Mouse (Mus musculus) ES-E14 (cell line): ENCODE measurements at regions not wholly inside any gene's neighbourhood (a gene's known extent, or its start where the extent isn't known, plus 50 kb on each side); places are given as distances from the start of the nearest gene placed in this dataset.

Experiments
- DNase-seq: peaks from one replicate; pipeline ENCODE4 v3.0.0-alpha.2; 2013; ENCODE audit warnings: low read depth, low spot score
- H3K27ac ChIP-seq: 2 replicates; pipeline ENCODE4 v1.5.1; 2012; ENCODE audit warnings: low read depth, mild to moderate bottlenecking, low read length, moderate library complexity, mixed read lengths; ENCODE audit not compliant: poor library complexity, insufficient read depth, severe bottlenecking
- H3K36me3 ChIP-seq: 2 replicates; pipeline ENCODE4 v1.6.1; 2012; ENCODE audit warnings: mild to moderate bottlenecking, low read length, moderate library complexity, mixed read lengths; ENCODE audit not compliant: control insufficient read depth, poor library complexity, insufficient read depth, severe bottlenecking
- H3K4me1 ChIP-seq, 2 experiments: fragments of 150-350 bp in 1 of 2; sonication (generic) in 1 of 2; 2 replicates each; pipeline ENCODE4 v1.6.1; 2012; ENCODE audit warnings: low read length in 2 of 2, mild to moderate bottlenecking in 1 of 2, mixed read lengths in 1 of 2; ENCODE audit not compliant: control insufficient read depth in 2 of 2, insufficient read depth in 2 of 2, poor library complexity in 1 of 2
- H3K4me3 ChIP-seq, 2 experiments: fragments of 150-350 bp in 1 of 2; sonication (generic) in 1 of 2; 2 replicates each; pipeline ENCODE4 v1.5.1; 2012; ENCODE audit warnings: low read length in 2 of 2, low read depth in 1 of 2, mild to moderate bottlenecking in 1 of 2, mixed read lengths in 1 of 2; ENCODE audit not compliant: insufficient read depth in 1 of 2, poor library complexity in 1 of 2, severe bottlenecking in 1 of 2
- H3K9ac ChIP-seq: 2 replicates; pipeline ENCODE4 v1.6.1; 2012; ENCODE audit warnings: low read depth, mild to moderate bottlenecking, low read length, mixed read lengths; ENCODE audit not compliant: poor library complexity, insufficient read depth, severe bottlenecking
- H3K9me3 ChIP-seq: fragments of 150-350 bp; sonication (generic); 2 replicates; pipeline ENCODE4 v1.6.1; 2012; ENCODE audit warnings: low read depth, mild to moderate bottlenecking, low read length; ENCODE audit not compliant: control insufficient read depth, insufficient read depth
- CHD2 ChIP-seq: IDR thresholded peaks from 2 replicates; pipeline ENCODE4 v1.6.1; 2014; ENCODE audit warnings: mild to moderate bottlenecking, low read depth, low read length, inconsistent platforms
- HCFC1 ChIP-seq: IDR thresholded peaks from 2 replicates; pipeline ENCODE4 v1.6.1; 2012; ENCODE audit warnings: low read length, inconsistent platforms, borderline replicate concordance; ENCODE audit not compliant: insufficient read depth
- MAFK ChIP-seq: IDR thresholded peaks from 2 replicates; pipeline ENCODE4 v1.6.1; 2014; ENCODE audit warnings: mild to moderate bottlenecking, low read depth, low read length, inconsistent platforms; ENCODE audit not compliant: insufficient read depth
- ZC3H11A ChIP-seq: IDR thresholded peaks from 2 replicates; pipeline ENCODE4 v1.6.1; 2012; ENCODE audit warnings: low read depth, mild to moderate bottlenecking, inconsistent platforms, low read length, borderline replicate concordance
- ZNF384 ChIP-seq: IDR thresholded peaks from 2 replicates; pipeline ENCODE4 v1.6.1; 2012; ENCODE audit warnings: low read depth, low read length, inconsistent platforms
- in situ Hi-C, 2 experiments: fragments of 600-800 bp; cut with MboI; formaldehyde crosslinking; loops; one replicate each; pipeline ENCODE4 v1.15.1; 2025; ENCODE audit warnings: low sequenced_read_pairs in 2 of 2, inconsistent platforms in 1 of 2; ENCODE audit not compliant: unreplicated experiment in 2 of 2

DNA sequence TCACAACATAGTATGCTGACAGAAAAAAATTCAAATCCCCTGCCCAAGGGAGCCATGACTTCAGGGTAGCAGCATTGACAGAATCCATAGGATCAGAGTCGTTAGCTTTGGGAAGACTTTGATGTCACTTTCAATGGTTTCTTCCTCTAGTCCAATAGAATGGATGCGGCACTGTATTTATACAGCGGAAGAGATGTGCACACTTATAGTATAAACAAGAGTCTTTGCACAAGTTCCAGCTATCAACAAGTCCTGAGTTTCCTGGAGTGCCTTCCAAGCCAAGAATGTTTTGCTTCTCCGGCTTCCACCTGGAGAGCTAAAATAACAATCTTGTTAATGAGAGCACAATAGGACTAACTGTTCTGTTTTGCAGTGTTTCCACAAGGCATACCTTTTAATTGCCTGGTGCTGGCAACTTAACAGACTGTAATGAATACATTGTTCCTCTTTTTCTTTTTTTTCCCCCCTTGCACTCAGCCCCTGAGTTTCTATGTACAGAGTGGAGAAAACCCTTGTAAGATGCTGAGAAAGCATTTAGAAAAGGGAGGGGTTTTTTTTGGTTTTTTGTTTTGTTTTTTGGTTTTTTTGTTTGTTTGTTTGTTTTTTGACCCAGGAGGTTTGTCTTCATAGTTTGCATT lies 129.8 kb upstream of the Nebl start:
- Histone ChIP-seq H3K9ac (no peak overlapping the region), H3K36me3 (no peaks in the 10 kb centered on the region), H3K4me3 (no peak overlapping the region), H3K4me1 (peaks cover 0 to 5% of the 10 kb centered on the region in 2 experiments; a peak in 3 of 4 replicates), H3K9me3 (no peaks in the 10 kb centered on the region), H3K27ac (no peak overlapping the region)
- DNase-seq = no peak
- no peak for TF ChIP-seq CHD2
- TF ChIP-seq ZC3H11A = no peak
- TF ChIP-seq HCFC1 = no peak
- no peak for TF ChIP-seq ZNF384
- TF ChIP-seq MAFK = no peak
- in situ Hi-C loops = no loop called here

DNA sequence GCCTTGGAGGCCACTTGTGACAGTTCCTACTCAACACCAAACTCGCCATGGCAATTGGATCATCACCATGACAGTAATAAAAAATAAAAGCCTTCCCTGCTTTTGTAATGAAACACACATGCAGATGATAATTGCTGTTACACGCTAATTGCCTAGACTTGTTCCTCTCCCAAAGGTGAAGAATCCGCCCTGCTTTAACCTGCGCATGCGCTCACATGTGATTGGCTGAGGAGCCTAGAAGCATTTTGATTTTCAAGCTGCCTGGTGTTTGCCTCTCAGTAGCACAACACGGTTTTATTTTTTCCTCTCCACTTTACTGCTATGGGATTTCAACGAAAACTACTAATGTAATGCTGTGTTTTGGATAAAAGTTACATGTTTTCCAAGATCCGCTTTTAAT lies 128.0 kb upstream of the Nebl start:
- DNase-seq = no peak
- Histone ChIP-seq H3K9ac (no peak overlapping the region), H3K4me3 (no peak overlapping the region), H3K9me3 (no peaks in the 10 kb centered on the region), H3K27ac (no peak overlapping the region), H3K36me3 (no peaks in the 10 kb centered on the region), H3K4me1 (peaks cover 0 to 5% of the 10 kb centered on the region in 2 experiments; a peak in 3 of 4 replicates)
- in situ Hi-C loops = no loop called here
- no peak for TF ChIP-seq ZC3H11A
- TF ChIP-seq CHD2 = no peak
- TF ChIP-seq ZNF384 = no peak

DNA sequence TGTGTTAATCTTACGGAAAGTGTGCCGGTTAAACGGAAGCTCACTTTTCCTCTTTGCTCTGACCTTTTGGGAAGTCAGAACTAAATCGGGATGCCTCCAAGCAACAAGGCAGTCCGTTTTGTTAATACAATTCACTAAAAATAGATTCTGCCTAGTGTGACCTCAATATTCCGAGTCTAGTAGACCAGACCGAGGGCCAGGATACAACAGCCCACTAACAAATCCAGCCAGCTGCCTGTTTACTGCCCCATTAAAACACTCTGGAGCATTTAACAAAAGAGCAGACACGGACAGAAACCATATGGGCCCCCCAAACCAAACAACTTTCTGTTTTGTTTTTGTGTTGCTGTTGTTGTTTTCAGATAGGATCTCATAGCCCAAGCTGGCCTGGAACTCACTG lies 127.1 kb upstream of the Nebl start:
- H3K27ac ChIP-seq = no peak overlapping the region
- peaks cover 0 to 2% of the 10 kb centered on the region in 2 experiments; a peak in 2 of 4 replicates for H3K4me1 ChIP-seq
- no peak overlapping the region for H3K9ac ChIP-seq
- in situ Hi-C loops = no loop called here
- no peaks in the 10 kb centered on the region for H3K9me3 ChIP-seq
- no peak overlapping the region for H3K4me3 ChIP-seq
- TF ChIP-seq CHD2 = no peak
- TF ChIP-seq ZNF384 = no peak
- no peak for TF ChIP-seq MAFK
- no peak for TF ChIP-seq HCFC1
- no peak for TF ChIP-seq ZC3H11A
- H3K36me3 ChIP-seq = no peaks in the 10 kb centered on the region
- no peak for DNase-seq

DNA sequence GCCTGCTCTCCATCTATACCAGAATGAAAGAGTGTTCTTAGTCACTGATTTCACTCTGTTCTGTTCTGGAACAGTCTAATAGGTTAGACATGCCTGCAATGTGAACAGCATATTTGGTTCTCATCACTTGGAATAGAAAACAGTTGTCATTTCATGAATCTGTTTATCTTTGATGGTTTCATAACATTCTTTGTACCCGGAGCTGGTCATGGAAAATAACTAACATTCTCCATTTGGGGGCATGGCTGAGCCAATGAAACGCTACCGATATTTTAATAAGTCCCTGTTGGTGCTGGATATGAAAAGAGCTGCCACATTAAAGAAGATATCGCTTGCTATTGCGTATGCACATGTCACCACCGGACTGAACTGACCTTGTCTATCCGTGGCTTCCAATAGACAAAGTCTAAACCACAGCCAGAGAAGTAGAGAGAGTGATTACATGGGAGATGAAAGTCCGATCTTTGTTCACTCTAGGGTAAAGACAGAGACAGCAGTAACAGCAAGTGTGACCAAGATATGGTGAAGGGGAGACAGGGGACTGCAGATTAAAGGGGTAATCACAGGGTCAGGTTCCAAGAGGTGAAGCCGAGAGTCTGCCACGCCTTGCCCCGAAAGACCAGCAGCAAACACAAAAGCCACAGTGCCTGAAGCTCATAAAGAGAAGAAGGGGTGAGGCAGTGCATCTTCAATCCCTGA lies 124.5 kb upstream of the Nebl start:
- Histone ChIP-seq H3K9ac (no peak overlapping the region), H3K9me3 (no peaks in the 10 kb centered on the region), H3K4me1 (peaks cover 0 to 2% of the 10 kb centered on the region in 2 experiments; a peak in 2 of 4 replicates), H3K36me3 (no peaks in the 10 kb centered on the region), H3K27ac (no peak overlapping the region), H3K4me3 (no peak overlapping the region)
- in situ Hi-C loops = no loop called here
- TF ChIP-seq CHD2 = no peak
- TF ChIP-seq ZNF384 = no peak
- no peak for TF ChIP-seq ZC3H11A
- TF ChIP-seq MAFK = no peak
- no peak for TF ChIP-seq HCFC1
- DNase-seq = no peak
